ENCODE assay signal across 25 mouse cellular contexts in genomic region chr9:28163946-28164345, GRCm38 (mm10).
DNase-seq lines count a peak whose midpoint lies in the region; ATAC-seq lines count a peak whose summit lies in the region.
"Had no signal": no experiment of that assay in that cellular context is flagged by ENCODE, and none has a peak within 500 bp of the region (broad histone marks: within the 10 kb centered on the region; RNA-seq: fewer than 3 reads in every experiment).

No protein-coding gene starts in this region.

- WGBS in hindbrain, embryonic 14.5 days: 40% methylated on average over 4 of the region's 4 CpGs
- 60% methylated on average over 4 of the region's 4 CpGs for WGBS in hindbrain, embryonic 10.5 days
- WGBS in midbrain, embryonic 13.5 days: 38% methylated on average over 4 of the region's 4 CpGs
- 56% methylated on average over 4 of the region's 4 CpGs for WGBS in midbrain, embryonic 10.5 days
- 25% methylated on average over 4 of the region's 4 CpGs for WGBS in forebrain, embryonic 16.5 days
- 33% methylated on average over 4 of the region's 4 CpGs for WGBS in neural tube, embryonic 15.5 days

- no peak overlapping the region for H3K9ac ChIP-seq in hindbrain, embryonic 14.5 days
- H3K9ac ChIP-seq in midbrain, embryonic 13.5 days (replicated peaks): no peak overlapping the region
- H3K9ac ChIP-seq in forebrain, embryonic 16.5 days (replicated peaks; ENCODE audit: low read depth, low read length): no peak overlapping the region
- no peak overlapping the region for H3K9ac ChIP-seq in neural tube, embryonic 15.5 days (replicated peaks)
- H3K9ac ChIP-seq: embryonic facial prominence, embryonic 12.5 days; heart, embryonic 13.5 days; intestine, embryonic 15.5 days; liver, embryonic 14.5 days; lung, embryonic 15.5 days; midbrain, embryonic 12.5 days; stomach, embryonic 15.5 days had no signal

- H3K4me1 ChIP-seq in hindbrain, embryonic 14.5 days (replicated peaks; ENCODE audit: control insufficient read depth, insufficient read depth, low read length): peaks cover 4% of the 10 kb centered on the region; the same call in 1 of the 2 replicates
- 0 out of 2 replicates have a peak, but pooled peaks cover 4% of the 10 kb centered on the region for H3K4me1 ChIP-seq in hindbrain, embryonic 10.5 days (replicated peaks)
- no peaks in the 10 kb centered on the region for H3K4me1 ChIP-seq in midbrain, embryonic 13.5 days (replicated peaks)
- H3K4me1 ChIP-seq in midbrain, embryonic 10.5 days: peaks cover 6% of the 10 kb centered on the region
- H3K4me1 ChIP-seq in forebrain, embryonic 16.5 days (replicated peaks; ENCODE audit: control insufficient read depth, insufficient read depth, low read length): no peaks in the 10 kb centered on the region
- 0 out of 2 replicates have a peak, but pooled peaks cover 2% of the 10 kb centered on the region for H3K4me1 ChIP-seq in neural tube, embryonic 15.5 days
- H3K4me1 ChIP-seq: embryonic facial prominence, embryonic 12.5 days; heart, embryonic 13.5 days; intestine, embryonic 15.5 days; lung, embryonic 15.5 days; stomach, embryonic 15.5 days had no signal

- no peak overlapping the region for H3K4me2 ChIP-seq in hindbrain, embryonic 14.5 days (replicated peaks)
- H3K4me2 ChIP-seq in midbrain, embryonic 13.5 days (replicated peaks): no peak overlapping the region
- H3K4me2 ChIP-seq in forebrain, embryonic 16.5 days (ENCODE audit: low read length): no peak overlapping the region
- H3K4me2 ChIP-seq in neural tube, embryonic 15.5 days: no peak overlapping the region
- H3K4me2 ChIP-seq: embryonic facial prominence, embryonic 12.5 days; heart, embryonic 13.5 days; intestine, embryonic 15.5 days; lung, embryonic 15.5 days; midbrain, embryonic 12.5 days; stomach, embryonic 15.5 days had no signal

- peak; percentile 55; the same call in 1 of the 2 replicates for ATAC-seq in hindbrain, embryonic 14.5 days (ENCODE audit: low FRiP score)
- ATAC-seq in midbrain, embryonic 13.5 days: peak; percentile 55; the same call in 1 of the 2 replicates
- peak; percentile 40; the same call in 1 of the 2 replicates for ATAC-seq in forebrain, embryonic 16.5 days
- peak; percentile 47; the same call in 1 of the 2 replicates for ATAC-seq in neural tube, embryonic 15.5 days (ENCODE audit: low FRiP score)
- ATAC-seq: intestine, embryonic 15.5 days had no signal

- H3K36me3 ChIP-seq in hindbrain, embryonic 14.5 days (replicated peaks; ENCODE audit: control insufficient read depth, insufficient read depth): no peaks in the 10 kb centered on the region
- H3K36me3 ChIP-seq in hindbrain, embryonic 10.5 days: no peaks in the 10 kb centered on the region
- no peaks in the 10 kb centered on the region for H3K36me3 ChIP-seq in midbrain, embryonic 13.5 days
- H3K36me3 ChIP-seq in midbrain, embryonic 10.5 days: no peaks in the 10 kb centered on the region
- no peaks in the 10 kb centered on the region for H3K36me3 ChIP-seq in forebrain, embryonic 16.5 days (ENCODE audit: control insufficient read depth, insufficient read depth)
- H3K36me3 ChIP-seq in neural tube, embryonic 15.5 days: no peaks in the 10 kb centered on the region
- H3K36me3 ChIP-seq: embryonic facial prominence, embryonic 12.5 days; heart, embryonic 13.5 days; intestine, embryonic 15.5 days; lung, embryonic 15.5 days; midbrain, embryonic 12.5 days; stomach, embryonic 15.5 days had no signal

- DNase-seq in hindbrain, embryonic 14.5 days (ENCODE audit: low spot score): no peak
- DNase-seq in hindbrain, embryonic 10.5 days (ENCODE audit: low spot score): no peak
- no peak for DNase-seq in midbrain, embryonic 10.5 days (ENCODE audit: low spot score)
- DNase-seq in kidney, postnatal 36 days: no peak
- DNase-seq: adrenal gland, adult 2 months; cerebellum, adult 9-10 months; gastrocnemius, postnatal 10 days; heart, adult 18-20 months; heart, postnatal 36 days; kidney, adult 9 months; kidney, postnatal 25 days; lung, postnatal 4 days; right cerebral cortex, postnatal 14 days; thymus, adult 2 months had no signal

- no peak overlapping the region for H3K27ac ChIP-seq in hindbrain, embryonic 14.5 days
- no peak overlapping the region for H3K27ac ChIP-seq in hindbrain, embryonic 10.5 days
- H3K27ac ChIP-seq in midbrain, embryonic 13.5 days: no peak overlapping the region
- no peak overlapping the region for H3K27ac ChIP-seq in midbrain, embryonic 10.5 days (replicated peaks)
- H3K27ac ChIP-seq in forebrain, embryonic 16.5 days (ENCODE audit: low read length): no peak overlapping the region
- H3K27ac ChIP-seq in neural tube, embryonic 15.5 days (replicated peaks): no peak overlapping the region
- H3K27ac ChIP-seq: embryonic facial prominence, embryonic 12.5 days; heart, embryonic 13.5 days; intestine, embryonic 15.5 days; liver, embryonic 14.5 days; lung, embryonic 15.5 days; midbrain, embryonic 12.5 days; stomach, embryonic 15.5 days had no signal

- H3K4me3 ChIP-seq in hindbrain, embryonic 14.5 days (replicated peaks; ENCODE audit: low read length): no peak overlapping the region
- no peak overlapping the region for H3K4me3 ChIP-seq in hindbrain, embryonic 10.5 days
- no peak overlapping the region for H3K4me3 ChIP-seq in midbrain, embryonic 13.5 days (replicated peaks)
- no peak overlapping the region for H3K4me3 ChIP-seq in midbrain, embryonic 10.5 days
- H3K4me3 ChIP-seq in forebrain, embryonic 16.5 days (replicated peaks; ENCODE audit: low read length): no peak overlapping the region
- no peak overlapping the region for H3K4me3 ChIP-seq in neural tube, embryonic 15.5 days (replicated peaks)
- H3K4me3 ChIP-seq: embryonic facial prominence, embryonic 12.5 days; erythroblast, embryonic 14.5 days; heart, embryonic 13.5 days; intestine, embryonic 15.5 days; lung, embryonic 15.5 days; midbrain, embryonic 12.5 days; stomach, embryonic 15.5 days had no signal

- no peaks in the 10 kb centered on the region for H3K9me3 ChIP-seq in hindbrain, embryonic 14.5 days (ENCODE audit: control insufficient read depth, low read length)
- H3K9me3 ChIP-seq in hindbrain, embryonic 10.5 days: no peaks in the 10 kb centered on the region
- H3K9me3 ChIP-seq in midbrain, embryonic 13.5 days: no peaks in the 10 kb centered on the region
- H3K9me3 ChIP-seq in midbrain, embryonic 10.5 days (replicated peaks): no peaks in the 10 kb centered on the region
- no peaks in the 10 kb centered on the region for H3K9me3 ChIP-seq in forebrain, embryonic 16.5 days (ENCODE audit: control insufficient read depth, low read length)
- H3K9me3 ChIP-seq in neural tube, embryonic 15.5 days (replicated peaks): no peaks in the 10 kb centered on the region
- H3K9me3 ChIP-seq: embryonic facial prominence, embryonic 12.5 days; heart, embryonic 13.5 days; intestine, embryonic 15.5 days; lung, embryonic 15.5 days; midbrain, embryonic 12.5 days; stomach, embryonic 15.5 days had no signal

- no peaks in the 10 kb centered on the region for H3K27me3 ChIP-seq in hindbrain, embryonic 14.5 days (ENCODE audit: control insufficient read depth, insufficient read depth, low read length)
- H3K27me3 ChIP-seq in hindbrain, embryonic 10.5 days (ENCODE audit: insufficient read depth, poor library complexity, severe bottlenecking): no peaks in the 10 kb centered on the region
- H3K27me3 ChIP-seq in midbrain, embryonic 13.5 days: no peaks in the 10 kb centered on the region
- H3K27me3 ChIP-seq in midbrain, embryonic 10.5 days (ENCODE audit: low read depth, poor library complexity, severe bottlenecking): no peaks in the 10 kb centered on the region
- H3K27me3 ChIP-seq in forebrain, embryonic 16.5 days (replicated peaks; ENCODE audit: control insufficient read depth, insufficient read depth, low read length): no peaks in the 10 kb centered on the region
- no peaks in the 10 kb centered on the region for H3K27me3 ChIP-seq in neural tube, embryonic 15.5 days (replicated peaks)
- H3K27me3 ChIP-seq: embryonic facial prominence, embryonic 12.5 days; heart, embryonic 13.5 days; intestine, embryonic 15.5 days; lung, embryonic 15.5 days; midbrain, embryonic 12.5 days; stomach, embryonic 15.5 days had no signal
